Mouse (Mus musculus): ENCODE data around the gene Serinc1.
A peak's percentile ranks its signal among the peaks of the same experiment; 100 is the strongest.
"Not testable (repeated sequence)": the region's sequence is repeated elsewhere in the genome, so short reads cannot be mapped to it uniquely, and the experiment has no call there.

Gene Serinc1

DNA sequence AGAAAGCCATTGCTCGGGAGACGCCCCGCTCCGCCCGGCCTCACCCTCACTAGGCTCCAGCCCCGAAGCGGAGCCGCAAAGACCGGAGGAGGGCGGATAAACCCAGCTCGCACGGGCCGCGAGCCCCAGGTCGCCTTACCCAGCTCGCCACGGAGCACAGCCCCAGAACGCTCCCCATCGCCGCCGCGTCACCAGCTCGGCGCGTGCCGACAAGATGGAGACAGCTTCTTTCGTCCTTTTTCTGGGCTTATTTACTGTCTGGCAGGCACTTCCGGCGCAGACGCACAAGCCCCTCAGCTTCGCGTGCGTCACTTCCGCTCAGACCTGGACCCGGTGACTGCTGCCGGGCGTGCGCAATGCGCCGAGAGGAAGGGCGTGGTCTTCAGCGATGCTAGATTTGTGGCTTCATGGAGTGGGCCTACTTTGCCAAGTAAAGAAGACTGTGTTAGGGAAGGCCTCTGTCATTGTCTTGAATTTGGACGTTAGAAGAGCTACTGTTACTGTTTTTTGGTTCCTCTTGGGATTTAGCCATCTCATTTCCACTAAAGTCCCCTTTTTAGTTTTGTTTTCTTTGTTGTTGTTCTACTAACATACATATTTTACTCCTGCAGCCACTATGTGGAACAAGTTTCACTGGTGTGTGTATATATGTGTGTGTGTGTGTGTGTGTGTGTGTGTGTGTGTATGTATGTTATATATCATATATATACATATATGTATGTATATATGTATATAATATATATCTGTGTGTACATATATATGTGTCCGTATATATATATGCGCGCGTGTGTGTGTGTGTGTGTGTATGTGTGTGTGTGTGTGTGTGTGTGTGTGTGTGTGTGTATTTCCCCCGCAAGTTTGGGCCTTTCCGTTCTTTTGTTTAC is at the start of gene Serinc1:
TSS of gene Serinc1 (minus strand) at position 313 of the 884 bp plus-strand sequence.
- DNase-seq: peak; percentile 93

DNA sequence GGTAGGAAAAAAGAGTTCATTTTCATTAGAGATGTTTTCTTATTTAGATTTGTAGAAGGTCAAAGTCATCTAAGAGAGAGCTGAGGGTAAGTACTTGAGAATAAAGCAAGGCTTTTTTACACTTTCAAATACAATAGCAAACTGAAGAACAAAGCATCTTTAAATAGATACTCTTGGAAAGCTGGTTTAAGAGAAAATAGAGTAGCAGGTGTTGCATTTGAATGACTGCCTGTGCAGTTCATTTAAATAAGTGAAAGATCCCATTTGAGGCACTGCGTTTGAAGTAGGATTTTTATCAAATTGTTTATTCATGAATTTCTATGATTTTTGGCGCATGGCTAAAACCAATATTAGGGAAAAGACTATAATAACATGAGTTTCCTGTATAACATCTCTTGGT is 44.4 kb upstream of the Serinc1 start:
- no peak for DNase-seq

GRCm38 (mm10) chr10:57572130-57572529 is 39.8 kb upstream of the Serinc1 start:
- no peak for DNase-seq

- peak; percentile 43 to 70 for DNase-seq
Observed at GRCm38 (mm10) chr10:57571211-57571730, 38.9 kb upstream of the Serinc1 start.

GRCm38 (mm10) chr10:57569023-57569931 is 36.9 kb upstream of the Serinc1 start:
- DNase-seq: no peak

- DNase-seq: no peak
Observed at GRCm38 (mm10) chr10:57566221-57566620, 33.9 kb upstream of the Serinc1 start.

GRCm38 (mm10) chr10:57557597-57557996 is 25.3 kb upstream of the Serinc1 start:
- no peak for DNase-seq

DNA sequence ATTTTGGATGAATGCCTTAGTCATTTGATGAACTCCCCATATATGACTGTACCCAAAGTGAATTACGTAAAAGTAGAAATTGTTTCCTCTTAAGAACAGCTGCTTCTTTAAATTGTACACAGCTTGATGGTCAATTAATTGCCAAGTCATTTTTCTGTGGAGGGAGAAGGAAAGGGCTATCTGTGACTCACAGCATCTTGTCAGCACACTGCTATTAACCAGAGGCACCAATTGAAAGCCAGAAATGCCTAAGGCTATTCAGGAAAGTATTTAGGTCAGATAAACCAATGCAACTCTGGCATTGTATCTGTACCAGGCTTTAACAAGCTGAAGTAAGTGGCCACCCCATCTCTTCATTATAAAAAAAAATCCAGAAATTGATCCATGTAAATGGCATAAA is 21.4 kb upstream of the Serinc1 start:
- DNase-seq: no peak

- DNase-seq: no peak
Observed at GRCm38 (mm10) chr10:57549631-57550030, 17.3 kb upstream of the Serinc1 start.

- not testable (repeated sequence) for DNase-seq
Observed at GRCm38 (mm10) chr10:57543890-57544289, 11.6 kb upstream of the Serinc1 start.

- no peak for DNase-seq
Observed at GRCm38 (mm10) chr10:57531616-57532217, 613 bp downstream of the Serinc1 start.

DNA sequence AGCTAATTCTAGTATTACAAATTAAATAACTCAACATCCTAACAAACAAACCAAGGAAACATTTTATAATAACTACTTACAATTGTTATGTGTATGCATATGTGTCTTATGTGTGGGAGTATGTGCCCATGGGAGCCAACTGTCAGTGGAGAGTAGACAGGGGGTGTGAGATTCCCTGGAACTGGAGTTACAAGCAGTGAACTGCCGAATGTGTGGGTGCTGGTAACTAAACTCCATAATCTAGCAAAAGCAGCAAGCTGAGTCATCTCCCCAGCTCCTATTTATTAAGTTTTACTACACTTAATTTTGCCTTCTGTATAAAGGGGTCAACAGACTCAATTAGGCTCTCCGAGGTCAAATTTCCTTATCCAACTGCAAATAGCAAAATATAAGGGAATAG is 1.3 kb downstream of the Serinc1 start:
- DNase-seq: no peak

GRCm38 (mm10) chr10:57526469-57526868 is 5.9 kb downstream of the Serinc1 start:
- no peak for DNase-seq

DNA sequence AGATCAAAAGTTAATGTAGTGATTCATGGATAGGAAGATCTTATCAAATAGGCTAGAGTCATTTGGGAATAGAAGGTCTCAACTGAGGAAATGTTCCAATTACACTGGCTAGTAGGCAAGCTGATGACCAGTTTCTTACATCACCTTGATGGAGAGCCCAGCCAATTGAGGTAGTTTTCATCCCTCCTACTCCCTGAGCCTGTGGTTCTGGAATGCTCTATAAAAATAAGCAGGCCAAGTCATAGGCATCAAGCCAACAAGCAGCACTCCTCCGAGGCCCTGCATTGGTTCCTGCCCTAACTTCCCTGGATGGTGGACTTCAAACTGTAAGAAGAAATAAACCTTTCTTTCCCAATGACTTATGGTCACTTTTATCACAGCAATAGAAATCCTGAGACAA is 17.1 kb downstream of the Serinc1 start:
- DNase-seq: no peak

- DNase-seq: peak in 1 of 2 experiments; percentile 26
Observed at GRCm38 (mm10) chr10:57514616-57515015, 17.7 kb downstream of the Serinc1 start.

DNA sequence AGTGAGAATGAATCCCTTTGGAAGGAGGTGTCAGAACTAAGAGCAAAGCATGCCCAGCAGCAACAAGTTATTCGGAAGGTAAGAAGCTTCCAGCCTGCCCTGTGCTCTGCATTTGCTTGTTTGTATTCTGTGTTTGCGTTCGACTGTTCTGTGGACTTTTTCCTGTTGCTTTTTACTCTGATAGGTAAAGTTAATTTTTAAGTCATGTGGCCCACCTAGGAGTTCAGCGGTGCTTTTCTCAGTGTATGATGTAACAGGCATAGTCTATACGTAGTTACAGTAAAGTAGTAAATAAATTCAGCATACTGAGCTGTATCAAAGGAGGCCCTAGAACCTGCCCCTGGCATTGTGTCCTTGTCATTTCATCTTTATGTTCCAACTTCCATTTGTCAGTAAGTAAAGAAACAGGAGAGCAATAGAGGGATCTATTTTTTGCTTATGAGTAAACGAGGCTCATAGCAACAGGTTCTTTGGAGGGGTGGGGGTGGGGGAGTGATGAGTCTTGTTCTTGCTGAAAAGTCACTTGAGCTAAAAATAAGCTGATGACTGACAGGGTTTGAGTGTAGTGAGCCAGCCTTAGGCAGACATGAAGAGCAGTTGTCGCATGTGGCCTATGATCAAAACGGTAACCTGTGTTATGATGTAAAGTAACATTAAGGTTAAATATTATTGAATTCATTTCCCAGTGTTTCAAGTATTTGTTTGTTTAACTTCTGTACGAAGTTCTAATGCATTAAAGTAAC is 32.7 kb downstream of the Serinc1 start:
- no peak for DNase-seq

DNA sequence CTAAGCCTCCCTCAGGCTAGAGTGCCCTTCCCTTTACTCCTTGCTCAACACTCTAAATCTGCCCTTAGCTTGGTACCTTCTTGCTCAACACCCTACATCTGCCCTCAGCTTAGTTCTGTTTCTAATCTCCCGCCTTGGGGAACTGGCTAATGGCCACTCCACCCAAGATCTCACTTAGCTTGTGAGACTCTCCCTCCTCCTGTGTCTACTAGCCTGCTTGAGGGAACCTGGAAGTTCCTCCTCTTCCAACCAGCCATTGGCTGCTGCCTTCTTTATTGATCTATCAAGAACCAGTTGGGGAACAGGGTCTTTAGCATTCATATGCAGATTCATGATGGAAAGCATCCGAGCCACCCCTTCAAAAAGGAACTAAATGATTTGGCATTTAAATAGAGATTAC is 40.3 kb downstream of the Serinc1 start:
- no peak for DNase-seq

DNA sequence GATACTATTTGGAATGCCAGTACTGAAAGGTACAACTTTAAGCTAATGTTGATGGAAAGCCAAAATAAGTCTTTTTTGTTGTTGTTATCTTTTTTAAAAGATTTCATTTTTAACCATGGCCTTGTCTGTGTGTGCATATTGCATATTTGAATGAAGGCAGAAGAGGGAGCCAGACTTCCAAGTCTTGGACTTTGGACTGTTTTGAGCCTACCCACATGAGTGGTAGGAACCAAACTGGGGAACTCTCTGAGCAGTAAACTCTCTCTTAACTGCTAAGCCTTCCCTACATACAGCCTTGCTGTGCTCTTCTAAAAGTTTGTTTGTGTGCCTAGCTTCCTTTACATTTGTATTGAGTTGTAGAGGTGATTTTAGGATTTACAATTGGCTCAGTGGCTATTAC is 43.7 kb downstream of the Serinc1 start:
- DNase-seq: peak in 1 of 2 experiments; percentile 15

DNA sequence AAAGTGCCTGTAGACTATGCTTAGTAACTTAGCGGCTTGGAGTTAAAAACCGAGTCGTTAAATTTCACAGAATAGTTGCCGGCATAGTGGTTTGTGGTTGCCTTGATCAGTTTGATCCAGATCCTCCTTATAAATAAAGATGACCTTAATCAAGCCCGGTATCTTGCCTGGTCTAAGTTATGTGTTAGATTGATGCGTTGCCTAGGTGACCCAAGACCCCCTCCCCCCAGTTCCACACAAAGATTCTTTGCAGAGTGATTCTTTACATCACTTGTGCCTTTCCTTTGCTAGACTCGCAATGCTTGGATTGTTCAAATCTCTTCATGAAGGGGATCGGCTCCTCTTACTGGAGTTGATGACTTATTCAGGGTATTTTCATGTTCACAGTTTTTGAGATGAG is 45.1 kb downstream of the Serinc1 start:
- no peak for DNase-seq

- DNase-seq: no peak
Observed at GRCm38 (mm10) chr10:57486542-57487071, 45.7 kb downstream of the Serinc1 start.

DNA sequence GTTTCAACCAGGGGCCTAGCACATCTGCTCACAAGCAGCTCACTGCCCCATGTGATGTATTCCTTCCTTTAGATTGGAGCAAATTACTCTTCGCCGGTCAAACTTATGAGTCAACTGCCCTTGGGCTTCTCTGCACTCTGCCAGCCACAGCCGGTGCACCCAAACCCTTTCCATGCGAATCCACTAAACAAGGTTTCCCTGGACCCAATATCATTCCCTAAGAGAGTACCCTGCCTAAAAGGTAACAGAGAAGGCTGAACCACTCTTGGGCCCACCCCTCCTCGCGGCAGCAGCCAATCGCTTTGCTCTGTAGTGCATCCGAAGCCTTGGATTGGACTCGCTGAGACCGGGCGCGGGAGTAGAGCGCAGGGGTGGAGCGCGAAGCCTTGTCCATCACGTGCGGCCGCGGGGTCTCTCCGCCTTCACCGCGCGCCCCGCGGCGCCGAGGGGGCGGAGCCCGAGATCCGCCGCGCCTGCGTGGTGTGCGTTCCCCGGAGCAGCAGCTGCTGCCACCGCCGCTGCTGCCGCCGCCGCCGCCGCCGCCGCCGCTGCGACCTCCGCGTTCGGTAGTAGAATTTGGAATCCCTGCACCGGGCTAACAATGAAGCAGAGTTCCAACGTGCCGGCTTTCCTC is 46.3 kb downstream of the Serinc1 start, which contains the start of gene Hsf2:
TSS of gene Hsf2 (plus strand) at position 478 of the 634 bp plus-strand sequence.
- DNase-seq: peak; percentile 96 to 97
